Mouse (Mus musculus) cerebral cortex, adult 2 months (tissue): ENCODE results near the gene Sbno2.

Experiments used
- WGBS: fragments of 180-500 bp; shearing (Covaris S2); methylation state at CpG from one replicate; pipeline ENCODE4 v1.1.7; 2018; 5-methylcytosine and 5-hydroxymethylcytosine counted together

Gene Sbno2

GRCm38 (mm10) chr10:80123932-80124562 lies 18.7 kb upstream of the Sbno2 start:
- 88% methylated on average over 9 of the region's 9 CpGs for WGBS

- WGBS = 53% methylated on average over 2 of the region's 2 CpGs
These were observed 16.3 kb upstream of the Sbno2 start for GRCm38 (mm10) chr10:80121639-80122038.

GRCm38 (mm10) chr10:80120146-80120545 lies 14.8 kb upstream of the Sbno2 start:
- WGBS = 45% methylated on average over 2 of the region's 2 CpGs

- WGBS = 52% methylated on average over 6 of the region's 6 CpGs
These were observed 13.2 kb upstream of the Sbno2 start for GRCm38 (mm10) chr10:80118552-80118951.

GRCm38 (mm10) chr10:80117736-80118135 lies 12.4 kb upstream of the Sbno2 start:
- WGBS = 22% methylated on average over 1 of the region's 1 CpGs

- 8% methylated on average over 30 of the region's 30 CpGs for WGBS
These were observed 11.7 kb upstream of the Sbno2 start for GRCm38 (mm10) chr10:80116927-80117691.

GRCm38 (mm10) chr10:80116563-80116926 lies 11.2 kb upstream of the Sbno2 start:
- 2% methylated on average over 27 of the region's 27 CpGs for WGBS

GRCm38 (mm10) chr10:80115944-80116335 lies 10.6 kb upstream of the Sbno2 start:
- WGBS = under 1% methylated on average over 63 of the region's 63 CpGs

GRCm38 (mm10) chr10:80115290-80115943 lies 10.0 kb upstream of the Sbno2 start, which contains the start of gene Stk11:
Gene Stk11, plus strand, starts transcription at chr10:80115803.
- WGBS = under 1% methylated on average over 70 of the region's 70 CpGs

GRCm38 (mm10) chr10:80114341-80115284 lies 9.2 kb upstream of the Sbno2 start:
- WGBS = 5% methylated on average over 27 of the region's 27 CpGs

- WGBS = 79% methylated on average over 6 of the region's 6 CpGs
These were observed 2.3 kb upstream of the Sbno2 start for GRCm38 (mm10) chr10:80107678-80108077.

GRCm38 (mm10) chr10:80105926-80106325 lies 555 bp upstream of the Sbno2 start:
- 79% methylated on average over 5 of the region's 5 CpGs for WGBS

- 77% methylated on average over 3 of the region's 3 CpGs for WGBS
These were observed 1.2 kb downstream of the Sbno2 start for GRCm38 (mm10) chr10:80104181-80104580.

GRCm38 (mm10) chr10:80103032-80103431 lies 2.3 kb downstream of the Sbno2 start:
- 83% methylated on average over 2 of the region's 2 CpGs for WGBS

GRCm38 (mm10) chr10:80102216-80102915 lies 3.0 kb downstream of the Sbno2 start:
- under 1% methylated on average over 55 of the region's 59 CpGs for WGBS

GRCm38 (mm10) chr10:80100982-80101381 lies 4.4 kb downstream of the Sbno2 start:
- WGBS = 62% methylated on average over 11 of the region's 11 CpGs

GRCm38 (mm10) chr10:80098630-80099029 lies 6.7 kb downstream of the Sbno2 start:
- WGBS = 85% methylated on average over 5 of the region's 5 CpGs

GRCm38 (mm10) chr10:80097275-80097674 lies 8.1 kb downstream of the Sbno2 start:
- WGBS = 14% methylated on average over 5 of the region's 7 CpGs

- WGBS = 86% methylated on average over 5 of the region's 5 CpGs
These were observed 9.8 kb downstream of the Sbno2 start for GRCm38 (mm10) chr10:80095547-80095946.

- 79% methylated on average over 3 of the region's 3 CpGs for WGBS
These were observed 10.7 kb downstream of the Sbno2 start for GRCm38 (mm10) chr10:80094684-80095083.

- 89% methylated on average over 6 of the region's 6 CpGs for WGBS
These were observed 11.3 kb downstream of the Sbno2 start for GRCm38 (mm10) chr10:80094085-80094484.
